Mouse (Mus musculus) MEL (cell line): ENCODE results near the gene Mast3.

ENCODE experiments used
- BHLHE40 ChIP-seq: IDR thresholded peaks from 2 replicates; pipeline ENCODE4 v1.6.1; 2012; ENCODE audit warnings: low read depth, mild to moderate bottlenecking, inconsistent platforms, low read length, improper control_type of control experiment, borderline replicate concordance
- CTCF ChIP-seq, 3 experiments: IDR thresholded peaks in 2 of 3; conservative IDR thresholded peaks in 1 of 3; 2 replicates each; pipeline ENCODE4 v1.5.1; 2011 to 2012; ENCODE audit warnings: low read length in 3 of 3, low read depth in 2 of 3, mild to moderate bottlenecking in 2 of 3, improper control_type of control experiment in 1 of 3, inconsistent platforms in 1 of 3, mixed read lengths in 1 of 3, moderate library complexity in 1 of 3; ENCODE audit not compliant: control insufficient read depth in 1 of 3, insufficient read depth in 1 of 3, poor library complexity in 1 of 3, severe bottlenecking in 1 of 3
- GABPA ChIP-seq: IDR thresholded peaks from 2 replicates; pipeline ENCODE4 v1.6.1; 2012; ENCODE audit warnings: low read depth, mild to moderate bottlenecking, inconsistent platforms, low read length, improper control_type of control experiment, moderate library complexity
- HCFC1 ChIP-seq: IDR thresholded peaks from 2 replicates; pipeline ENCODE4 v1.6.1; 2012; ENCODE audit warnings: low read depth, mild to moderate bottlenecking, inconsistent platforms, low read length, improper control_type of control experiment, moderate library complexity
- MYB ChIP-seq: IDR thresholded peaks from 2 replicates; pipeline ENCODE4 v1.6.1; 2011; ENCODE audit warnings: mild to moderate bottlenecking, low read depth, low read length, improper control_type of control experiment
- POLR2A ChIP-seq, 2 experiments: IDR thresholded peaks; 2 replicates each; pipeline ENCODE4 v1.6.1; 2011 to 2012; ENCODE audit warnings: low read length in 2 of 2, mild to moderate bottlenecking in 2 of 2, control low read depth in 1 of 2, improper control_type of control experiment in 1 of 2, low read depth in 1 of 2, moderate library complexity in 1 of 2; ENCODE audit not compliant: control insufficient read depth in 1 of 2, insufficient read depth in 1 of 2, poor library complexity in 1 of 2
- SIN3A ChIP-seq: IDR thresholded peaks from 2 replicates; pipeline ENCODE4 v1.6.1; 2012; ENCODE audit warnings: low read length, improper control_type of control experiment, inconsistent platforms
- TBP ChIP-seq: IDR thresholded peaks from 2 replicates; pipeline ENCODE4 v1.8.0; 2011; ENCODE audit warnings: low read depth, low read length, improper control_type of control experiment
- USF1 ChIP-seq: IDR thresholded peaks from 2 replicates; pipeline ENCODE4 v1.6.1; 2014; ENCODE audit warnings: low read depth, mild to moderate bottlenecking, inconsistent platforms, low read length, improper control_type of control experiment, moderate library complexity
- ZC3H11A ChIP-seq: IDR thresholded peaks from 2 replicates; pipeline ENCODE4 v1.6.1; 2012; ENCODE audit warnings: low read depth, mild to moderate bottlenecking, inconsistent platforms, low read length, improper control_type of control experiment

GRCm38 (mm10) chr8:70754043-70754870 is 50.6 kb downstream of the Mast3 start, which contains the start of gene Rab3a:
- TF ChIP-seq BHLHE40: no peak
- peak; percentile 86 for TF ChIP-seq TBP
- TF ChIP-seq POLR2A (IDR thresholded peaks at IDR 0.05; ENCODE audit: control insufficient read depth in 1 of 2, insufficient read depth in 1 of 2, low read depth in 1 of 2, low read length in 2 of 2, poor library complexity in 1 of 2): peak; percentile 37 to 81; a peak in 3 of 4 replicates
- TF ChIP-seq CTCF (IDR thresholded peaks at IDR 0.05 in 2 of 3, conservative IDR thresholded peaks at IDR 0.05 in 1 of 3; ENCODE audit: control insufficient read depth in 1 of 3, insufficient read depth in 1 of 3, low read depth in 2 of 3, low read length in 3 of 3, poor library complexity in 1 of 3, severe bottlenecking in 1 of 3): 0 out of 6 replicates have a peak, but pooled peaks of 1 of the 3 experiments have one; percentile 1
- no peak for TF ChIP-seq ZC3H11A
- no peak; the same call in 1 of the 2 replicates for TF ChIP-seq SIN3A
- TF ChIP-seq USF1: no peak; the same call in 1 of the 2 replicates
- no peak for TF ChIP-seq MYB
- TF ChIP-seq HCFC1: peak; percentile 82
- no peak for TF ChIP-seq GABPA
